Mouse (Mus musculus) ovary, postnatal 36 days (tissue): Measurements from ENCODE around the gene Rnase2b.
"Not testable (repeated sequence)": the region's sequence is repeated elsewhere in the genome, so short reads cannot be mapped to it uniquely, and the experiment has no call there.

Source experiments
- DNase-seq: peaks from one replicate; pipeline ENCODE4 v3.0.0; 2022; ENCODE audit warnings: low spot score, mixed read lengths

The Rnase2b gene

DNA sequence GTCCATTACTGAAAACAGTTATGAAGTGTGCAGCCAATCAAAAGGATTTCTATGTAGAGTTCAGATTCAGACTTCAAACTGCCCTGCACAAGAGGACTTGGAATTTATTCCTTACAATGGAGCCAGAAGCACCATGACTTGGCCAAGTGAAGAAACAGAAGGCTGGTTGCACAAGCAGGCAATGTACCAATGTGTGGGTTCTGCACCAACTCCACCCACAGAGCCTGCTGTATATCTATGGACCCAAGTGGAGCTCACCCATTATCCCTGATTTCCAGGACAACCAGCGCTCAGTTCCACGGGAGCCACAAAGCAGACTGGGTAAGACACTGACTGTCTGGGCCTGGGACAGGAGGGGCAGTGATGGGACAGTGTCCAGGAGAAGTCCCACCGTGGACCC lies at the start of gene Rnase2b:
Gene Rnase2b, plus strand, starts transcription at position 285 of the 400 bp plus-strand sequence.
- DNase-seq, result not testable (repeated sequence)

DNA sequence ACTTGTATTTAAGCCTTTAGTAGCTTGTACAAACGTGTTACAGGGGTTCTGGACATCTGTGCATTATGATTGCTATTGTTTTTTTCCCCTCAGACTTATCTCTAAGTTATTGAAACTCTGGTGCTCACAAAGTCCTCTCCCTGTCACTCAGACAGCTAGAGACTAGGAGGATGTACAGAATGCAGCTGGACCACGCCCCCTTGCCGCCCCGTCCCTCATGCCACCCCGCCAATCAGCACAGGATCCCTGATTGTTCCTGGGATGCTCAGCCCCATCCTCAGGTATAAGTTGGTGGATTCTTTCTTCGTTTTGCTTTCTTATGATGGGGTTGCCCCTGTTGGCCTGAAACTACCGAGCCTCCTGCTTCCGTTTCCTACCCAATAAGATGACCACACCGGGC lies 48.6 kb upstream of the Rnase2b start:
- no peak for DNase-seq

DNA sequence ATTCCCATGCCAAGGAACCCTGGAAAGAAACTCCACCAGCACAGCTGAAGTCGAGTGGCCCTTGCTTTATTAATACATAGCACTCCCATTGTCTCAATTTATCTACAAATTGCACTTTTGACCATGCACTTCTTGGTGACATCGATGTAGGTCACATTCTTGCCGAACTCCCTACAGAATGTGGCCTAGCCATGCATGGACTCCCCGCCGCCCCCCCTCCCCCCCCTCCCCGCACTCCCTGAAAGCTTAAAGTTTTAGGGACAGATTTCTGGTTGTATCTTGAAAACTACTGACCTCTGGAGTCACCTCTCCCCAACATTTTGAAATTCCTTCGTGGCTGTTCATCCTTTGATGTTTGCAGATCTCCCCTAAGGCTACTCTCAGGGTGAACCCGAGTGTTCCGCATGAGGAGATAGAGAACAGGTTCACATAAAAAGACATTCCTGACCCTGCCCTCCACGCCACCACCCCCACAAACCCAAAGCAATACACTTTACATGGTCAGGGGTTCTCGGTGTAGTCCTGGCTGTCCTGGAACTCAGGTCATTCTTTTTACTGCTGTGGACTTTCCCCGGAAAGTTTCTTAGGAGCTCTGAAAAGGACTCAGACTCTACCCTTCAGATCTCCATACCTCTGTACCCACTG lies 48.0 kb upstream of the Rnase2b start, which contains the start of gene Eddm3b:
Gene Eddm3b, plus strand, starts transcription at position 511 of the 645 bp plus-strand sequence.
- DNase-seq, result no peak

DNA sequence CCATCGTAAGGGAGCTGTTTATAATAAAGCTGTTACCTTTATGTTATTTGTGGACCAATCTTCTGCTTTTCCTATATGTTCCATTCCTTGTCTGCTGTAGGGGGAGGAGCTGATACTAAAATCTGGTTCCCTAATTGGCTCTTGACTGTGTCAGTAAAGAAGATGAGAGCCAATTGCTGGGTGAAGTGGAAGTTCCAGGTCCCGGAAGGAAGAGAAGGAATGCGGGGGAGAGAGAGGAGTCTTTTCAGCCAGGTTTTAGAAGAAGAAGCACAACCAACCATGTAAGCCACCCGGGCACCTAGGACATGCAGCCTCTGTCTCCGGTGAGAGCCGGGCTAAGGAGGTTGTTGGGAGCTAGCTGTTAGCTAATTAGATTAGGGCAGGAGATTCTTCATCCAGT lies 36.4 kb upstream of the Rnase2b start:
- DNase-seq, result no peak

DNA sequence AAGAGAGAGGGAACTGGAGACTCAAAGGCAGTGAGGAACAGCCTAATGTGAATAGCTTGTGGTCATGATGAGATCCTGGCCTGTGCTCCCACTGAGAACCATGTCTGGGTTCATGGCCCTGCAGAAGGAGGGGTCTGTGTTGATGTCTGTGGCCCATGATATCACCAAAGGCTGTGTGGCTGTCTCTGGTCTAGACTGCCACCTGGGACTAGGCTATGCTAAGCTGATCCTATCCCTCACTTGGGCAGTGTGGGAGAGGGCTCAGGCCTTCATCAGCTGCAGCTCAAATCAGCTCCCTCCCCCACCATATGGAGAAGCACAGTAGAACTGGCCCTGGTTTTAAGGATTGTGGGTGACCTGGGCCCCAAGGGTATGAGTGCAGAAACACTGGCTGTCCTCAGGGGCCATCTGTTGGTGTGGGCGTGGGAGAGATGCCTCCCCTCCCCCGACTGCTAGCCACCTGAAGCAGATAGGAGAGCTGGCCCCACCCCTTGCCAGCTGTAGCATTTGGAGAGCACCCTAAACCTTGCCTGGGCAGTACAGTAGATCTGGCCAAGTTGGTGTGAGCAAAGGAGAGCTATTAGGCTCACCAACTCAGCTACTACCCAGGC lies 34.3 kb upstream of the Rnase2b start:
- no peak for DNase-seq

DNA sequence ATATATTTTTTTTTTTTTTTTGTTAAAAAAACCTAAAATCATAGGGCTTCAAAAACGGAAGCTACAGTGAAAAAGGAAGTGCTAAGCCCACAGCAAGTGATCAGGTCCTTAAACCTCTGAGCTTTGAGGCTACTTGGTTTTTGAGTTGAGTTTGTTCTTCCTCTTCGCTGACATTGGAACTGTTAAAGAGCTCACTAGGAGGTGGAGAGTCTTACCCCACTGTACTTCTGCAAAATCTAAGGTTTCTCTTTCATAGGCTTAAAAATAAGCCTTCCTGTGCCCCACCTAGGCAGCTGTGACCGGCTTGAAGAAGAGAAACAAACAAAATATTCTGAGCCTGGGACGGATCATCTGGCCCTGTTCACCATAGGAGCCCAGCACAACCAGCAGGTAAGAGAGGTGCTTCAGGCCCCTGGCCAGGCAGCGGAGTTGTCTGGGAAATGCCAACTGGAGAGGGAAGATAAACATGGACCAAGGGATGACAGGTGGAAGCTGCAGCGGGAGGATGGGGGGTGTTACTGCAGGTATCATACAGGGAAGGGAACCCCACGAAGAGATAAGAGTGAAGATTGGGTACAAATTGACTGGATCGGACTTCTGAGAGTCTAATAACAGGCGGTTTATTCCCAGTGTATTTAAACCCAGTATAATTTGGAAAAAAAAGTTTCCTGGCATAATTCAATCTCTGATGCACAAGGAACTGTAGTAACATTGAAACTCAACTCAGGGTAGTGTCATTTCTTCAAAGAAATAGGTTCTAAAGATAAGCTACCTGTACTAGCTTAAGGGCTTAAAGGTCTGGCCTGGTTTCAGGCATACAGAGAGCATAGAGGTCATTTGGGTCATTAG lies 33.1 kb upstream of the Rnase2b start:
- no peak for DNase-seq

DNA sequence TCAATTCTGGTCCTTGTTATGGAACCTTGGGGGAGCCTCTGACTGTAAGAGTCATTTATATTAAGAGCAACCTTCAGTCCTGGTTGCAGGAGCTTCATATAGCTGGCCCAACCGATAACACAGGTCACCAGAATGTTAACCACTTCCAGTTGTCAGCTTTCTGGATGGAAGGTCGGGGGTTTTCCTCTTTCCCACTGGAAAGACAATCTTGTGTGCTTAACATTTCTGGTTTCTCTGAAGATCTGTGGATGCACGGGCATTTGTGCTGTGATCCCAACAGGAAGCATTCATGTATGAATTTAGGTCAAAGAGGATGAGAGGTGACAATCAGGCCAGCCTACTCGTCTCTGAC lies 32.5 kb upstream of the Rnase2b start:
- DNase-seq, result no peak

DNA sequence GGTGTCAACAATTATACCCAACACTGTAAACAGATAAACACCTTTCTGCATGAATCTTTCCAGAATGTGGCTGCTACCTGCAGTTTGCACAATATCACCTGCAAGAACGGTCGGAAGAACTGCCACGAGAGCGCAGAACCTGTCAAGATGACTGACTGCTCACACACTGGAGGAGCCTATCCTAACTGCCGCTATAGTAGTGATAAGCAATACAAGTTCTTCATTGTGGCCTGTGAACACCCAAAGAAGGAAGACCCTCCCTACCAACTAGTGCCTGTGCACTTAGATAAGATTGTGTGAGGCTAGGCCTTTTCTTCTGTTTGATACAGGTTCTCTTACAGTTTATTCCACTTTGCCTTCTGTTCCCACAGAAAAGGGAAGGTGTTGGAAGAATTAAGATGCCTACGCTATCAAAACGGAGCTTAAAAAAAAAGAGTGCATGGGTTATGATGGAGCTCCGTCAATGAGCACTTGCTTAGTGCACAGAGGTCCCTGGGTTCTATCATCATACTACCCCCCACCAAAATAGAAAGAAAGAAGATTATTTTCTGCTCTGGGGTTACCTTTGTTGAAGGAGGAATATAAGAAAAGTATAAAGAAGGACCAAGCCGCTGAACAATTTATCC lies 31.6 kb upstream of the Rnase2b start:
- no peak for DNase-seq

DNA sequence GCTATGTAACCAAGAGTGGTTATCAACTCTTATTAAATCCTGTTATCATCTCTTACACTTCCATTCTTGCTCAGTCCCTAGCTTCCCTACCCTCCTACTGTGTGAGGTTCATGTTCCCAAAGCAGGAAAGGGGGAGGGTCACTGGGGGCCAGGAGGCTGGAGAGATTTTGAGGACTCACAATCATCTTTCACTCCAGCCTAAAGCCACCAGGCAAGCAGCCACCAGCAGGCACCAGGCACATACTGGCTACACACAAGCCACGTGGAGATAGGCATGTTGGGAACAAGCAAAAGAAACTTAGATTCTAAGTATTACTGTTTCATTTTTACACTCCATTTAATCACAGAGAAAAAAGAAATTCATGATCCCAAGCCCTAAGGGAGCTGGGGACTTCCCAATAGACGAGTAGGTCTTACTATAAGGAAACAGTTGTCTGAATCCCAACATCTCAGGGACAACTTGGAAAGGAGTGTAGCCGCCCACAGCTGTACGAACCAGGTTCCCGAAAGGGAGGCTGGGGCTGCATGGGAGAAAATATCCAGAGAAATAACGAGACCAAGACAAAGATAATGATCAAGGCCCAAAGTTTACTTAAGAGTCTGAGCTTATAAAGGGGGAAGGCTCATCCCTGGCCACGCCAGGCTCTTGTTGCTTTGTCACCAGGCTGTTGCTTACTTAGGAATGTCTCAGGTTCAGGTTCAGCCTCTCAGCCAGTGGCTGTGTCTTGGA lies 30.8 kb upstream of the Rnase2b start:
- DNase-seq, result no peak

DNA sequence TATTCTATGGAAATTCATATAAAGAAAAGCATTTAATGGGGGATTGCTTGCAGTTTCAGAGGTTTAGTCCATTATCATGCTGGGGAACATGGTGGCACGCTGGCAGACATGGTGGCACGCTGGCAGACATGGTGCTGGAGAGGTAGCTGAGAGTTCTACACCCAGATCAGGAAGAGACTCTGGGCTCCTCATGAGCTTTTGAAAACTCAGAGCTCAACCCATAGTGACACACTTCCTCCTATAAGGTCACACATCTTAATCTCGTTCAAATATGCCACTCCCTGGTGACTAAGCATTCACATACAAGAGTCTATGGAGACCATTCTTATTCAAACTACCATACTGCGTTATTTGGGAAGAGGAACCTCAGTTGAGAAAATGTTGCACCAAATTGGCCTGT lies 29.7 kb upstream of the Rnase2b start:
- DNase-seq, result no peak

DNA sequence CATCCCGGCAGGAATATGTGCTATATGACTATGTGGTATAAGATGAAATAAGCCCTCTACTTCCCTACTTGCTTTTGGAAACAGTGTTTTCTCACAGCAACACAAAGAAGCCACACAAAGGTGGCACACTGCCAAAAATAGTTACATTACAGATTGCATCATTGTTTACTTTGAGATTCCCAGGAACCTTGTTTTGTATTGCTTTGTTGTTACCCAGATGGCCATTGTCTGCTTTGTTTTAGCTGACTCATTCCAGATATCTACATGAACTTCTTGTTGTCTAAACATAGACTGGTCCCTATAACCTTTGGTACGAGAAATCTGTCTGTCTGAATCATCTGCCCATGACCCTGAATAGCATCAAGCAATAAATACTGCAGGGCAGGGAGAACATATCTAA lies 21.7 kb upstream of the Rnase2b start:
- no peak for DNase-seq

DNA sequence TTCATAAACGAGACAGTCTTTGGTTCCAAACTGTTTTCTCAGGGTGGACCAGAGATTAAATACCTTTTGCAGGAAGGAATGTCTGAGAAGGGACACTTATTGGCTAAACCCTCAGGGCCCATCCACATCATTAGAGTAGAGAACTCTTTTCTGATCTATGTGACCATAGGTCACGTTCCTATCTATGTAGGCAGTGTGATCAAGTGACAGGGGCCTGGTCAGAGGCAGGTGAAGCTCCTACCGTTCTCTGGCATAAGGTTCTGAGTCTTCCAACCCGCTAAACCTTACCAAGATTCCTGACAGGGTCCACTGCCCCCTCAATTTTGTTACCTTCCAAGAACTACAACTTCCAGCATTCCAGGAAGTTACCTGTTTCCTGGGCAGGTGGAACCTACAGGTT lies 19.9 kb upstream of the Rnase2b start:
- no peak for DNase-seq

DNA sequence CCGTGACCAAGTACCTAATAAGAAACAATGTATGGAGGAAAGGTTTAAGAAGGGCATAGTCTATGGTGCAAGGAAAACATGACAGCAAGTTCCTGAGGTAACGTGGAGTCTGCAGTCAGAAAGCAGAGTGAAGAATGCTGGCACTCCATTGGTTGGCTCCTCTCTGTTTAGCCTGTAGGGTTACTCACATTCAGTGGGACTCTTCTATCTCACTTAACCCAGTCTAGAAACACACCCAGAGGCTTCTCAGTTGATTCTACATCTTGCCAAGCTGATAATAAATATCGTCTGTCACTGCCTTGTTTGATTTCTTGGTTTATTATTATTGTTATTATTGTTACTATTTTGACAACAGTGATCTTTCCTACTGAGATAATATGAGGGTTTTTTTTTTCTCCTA lies 19.5 kb upstream of the Rnase2b start:
- DNase-seq, result no peak

DNA sequence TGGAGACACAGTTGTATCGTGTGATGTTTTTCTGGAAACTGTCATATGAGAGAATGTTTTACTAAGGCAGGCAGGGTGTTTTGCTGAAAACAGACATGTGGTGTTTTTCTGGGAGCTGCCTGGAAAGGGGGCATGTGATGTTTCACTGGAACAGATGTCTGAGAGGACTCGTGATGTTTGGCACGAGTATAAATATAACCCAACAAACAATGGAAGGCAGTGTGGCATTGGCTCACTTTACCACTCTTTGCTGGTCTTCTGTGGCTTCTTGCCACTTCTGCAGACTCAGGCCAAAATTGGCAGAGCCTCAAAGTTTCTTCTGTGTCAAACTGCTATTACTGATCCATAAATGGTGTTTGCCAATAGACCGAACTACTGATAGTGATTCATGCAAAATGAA lies 18.8 kb upstream of the Rnase2b start:
- DNase-seq, result no peak

DNA sequence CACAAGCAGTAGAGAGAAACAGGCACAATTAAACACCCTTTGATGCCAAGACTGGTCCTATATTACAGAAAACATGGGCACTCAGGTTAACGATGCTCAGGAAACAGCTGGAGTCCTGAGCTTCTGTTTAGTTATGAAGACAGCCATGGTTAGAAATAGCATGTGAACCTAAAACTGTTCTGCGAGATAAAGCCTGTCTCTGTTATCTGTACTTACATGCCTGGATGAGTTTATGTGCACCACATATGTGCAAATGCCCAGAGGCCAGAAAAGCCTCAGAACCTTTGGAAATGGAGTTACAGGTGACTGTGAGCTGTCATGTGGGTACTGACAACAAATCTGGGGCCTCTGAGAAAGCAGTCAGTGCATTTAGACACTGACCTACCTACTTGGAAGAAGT lies 18.1 kb upstream of the Rnase2b start:
- no peak for DNase-seq

DNA sequence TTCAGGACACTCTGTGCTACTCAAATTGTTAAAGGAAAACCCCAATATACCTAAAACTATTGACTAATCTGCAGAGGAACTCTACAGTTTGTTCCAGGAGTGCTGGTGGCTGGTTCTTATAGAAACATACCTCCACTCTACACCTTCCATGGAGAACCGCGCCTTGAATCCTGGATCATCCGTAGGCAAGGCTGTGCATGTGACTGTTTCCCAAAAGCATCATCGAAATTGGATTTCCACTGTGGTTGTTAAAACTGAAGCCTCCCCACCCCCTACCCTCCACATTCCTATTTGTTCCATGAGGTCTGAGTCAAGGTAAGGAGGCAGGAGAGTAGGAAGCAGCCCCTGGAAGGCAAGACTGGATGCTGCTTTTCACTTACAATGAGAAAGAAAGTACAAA lies 17.6 kb upstream of the Rnase2b start:
- DNase-seq, result no peak

DNA sequence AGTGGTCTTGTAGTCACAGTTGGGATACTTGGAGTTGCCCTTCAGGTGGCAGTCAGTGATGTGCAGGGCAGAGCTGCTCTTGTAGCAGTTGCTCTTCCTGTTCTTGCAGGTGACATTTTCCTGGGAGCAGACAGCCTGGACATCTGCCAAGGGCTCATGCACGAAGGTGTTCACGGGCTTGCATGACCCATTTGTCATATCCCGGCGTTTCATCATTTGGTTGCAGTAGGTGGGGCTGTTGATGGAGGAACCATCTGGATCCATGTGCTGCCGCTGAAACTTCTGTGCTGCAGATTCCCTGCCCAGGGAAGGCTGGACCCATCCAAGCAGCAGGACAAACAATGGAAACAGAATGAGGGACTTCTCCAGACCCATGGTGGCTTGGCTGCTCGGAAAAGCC lies 16.5 kb upstream of the Rnase2b start:
- no peak for DNase-seq

DNA sequence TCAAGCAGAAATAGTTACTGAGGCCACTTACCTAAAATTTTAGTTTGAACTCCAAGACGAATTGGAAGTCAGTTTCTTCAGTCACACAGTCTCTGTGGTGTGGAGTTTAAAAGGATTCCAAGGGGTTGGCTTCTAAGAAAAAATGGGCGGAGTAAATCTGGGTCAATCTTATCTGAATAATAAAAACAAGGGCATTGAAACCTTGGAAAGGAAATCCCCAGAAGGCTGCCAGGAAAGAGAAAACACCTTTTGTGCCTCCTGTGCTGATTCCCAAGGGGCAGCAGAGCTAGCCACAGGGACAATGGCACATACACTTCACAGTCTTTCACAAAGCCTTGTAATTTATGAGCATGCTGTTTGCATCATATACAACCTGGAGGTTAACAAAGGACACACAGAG lies 15.4 kb upstream of the Rnase2b start, which contains the start of gene Rnase1:
Gene Rnase1, minus strand, starts transcription at position 101 of the 400 bp plus-strand sequence.
- DNase-seq, result no peak

DNA sequence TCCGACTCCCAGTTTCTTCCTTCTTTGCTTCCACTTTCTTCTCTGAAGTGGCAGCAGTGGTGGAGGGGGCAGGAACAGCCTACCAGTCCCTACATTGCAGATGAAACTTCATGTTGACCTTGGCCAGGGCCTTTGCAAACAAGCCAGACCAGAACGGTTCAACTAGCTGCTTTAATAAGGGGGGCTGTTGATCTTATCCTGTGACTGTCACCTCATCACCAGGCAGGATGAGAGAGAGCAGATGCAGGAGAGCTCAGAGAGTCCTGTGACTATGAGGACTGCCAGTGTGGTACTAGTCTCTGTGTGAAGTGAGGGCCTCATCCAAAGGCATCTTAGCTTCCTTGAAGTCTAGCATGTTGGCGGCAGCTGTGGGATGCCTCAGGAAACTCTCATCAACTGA lies 14.1 kb upstream of the Rnase2b start:
- no peak for DNase-seq

DNA sequence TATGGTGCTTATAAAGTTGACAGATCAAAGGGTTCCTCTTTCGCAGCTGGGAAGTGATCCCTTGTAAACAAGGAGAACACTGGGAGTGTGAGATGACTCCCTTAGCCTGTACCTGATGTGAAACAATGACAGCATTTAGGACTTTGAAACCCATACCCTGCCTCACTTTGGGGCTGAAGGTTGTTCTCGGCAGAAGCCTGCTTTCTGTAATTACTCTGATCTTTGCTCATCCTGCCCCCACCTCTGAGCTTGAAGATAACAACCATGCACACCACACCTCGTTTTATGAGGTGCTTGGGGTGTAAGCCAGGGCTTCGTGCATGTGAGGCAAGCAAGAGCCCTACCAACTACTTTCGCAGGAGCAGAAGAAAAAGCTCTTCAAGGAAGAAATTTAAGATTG lies 12.9 kb upstream of the Rnase2b start:
- DNase-seq, result no peak

DNA sequence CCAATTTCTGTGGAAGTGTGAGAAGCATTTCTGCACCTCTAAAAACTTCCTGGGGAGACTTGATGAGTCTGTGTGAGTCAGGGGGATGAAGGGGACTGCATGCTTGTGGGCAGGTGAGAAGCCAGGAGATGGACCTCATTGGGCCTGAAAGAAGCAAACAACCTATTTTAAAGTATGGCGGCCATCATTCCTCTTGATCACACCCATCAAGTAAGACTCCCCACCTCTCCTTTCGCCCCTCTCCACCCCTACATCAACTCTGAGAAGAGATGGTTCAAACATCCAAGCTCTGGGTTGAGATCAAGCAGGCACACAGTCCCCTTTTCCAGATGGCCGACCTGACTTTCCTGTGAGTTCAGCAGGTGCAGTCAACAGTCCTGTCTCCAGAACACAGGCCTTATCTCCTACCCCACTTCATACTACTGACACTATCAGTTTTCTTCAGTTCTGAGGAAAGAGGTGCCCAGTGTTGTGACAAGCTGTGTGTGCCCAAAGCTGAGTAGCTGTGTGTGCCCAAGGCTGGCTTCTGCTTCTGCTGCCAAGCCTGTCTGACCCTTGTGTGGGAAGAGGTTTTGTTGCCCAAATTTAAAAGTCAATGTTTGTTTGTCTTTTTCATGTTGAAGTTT lies 11.7 kb upstream of the Rnase2b start:
- DNase-seq, result no peak
